Mouse (Mus musculus): ENCODE data around the gene Elf1. TPM values are rescaled to one million over a fixed set of nuclear protein-coding genes. Genes with fewer than 3 reads are reported as not detected.
"Not testable (repeated sequence)": the region's sequence is repeated elsewhere in the genome, so short reads cannot be mapped to it uniquely, and the experiment has no call there.

Elf1 gene
- total RNA-seq, 2 experiments from 2014 or later: 8.7 to 11.3 TPM

DNA sequence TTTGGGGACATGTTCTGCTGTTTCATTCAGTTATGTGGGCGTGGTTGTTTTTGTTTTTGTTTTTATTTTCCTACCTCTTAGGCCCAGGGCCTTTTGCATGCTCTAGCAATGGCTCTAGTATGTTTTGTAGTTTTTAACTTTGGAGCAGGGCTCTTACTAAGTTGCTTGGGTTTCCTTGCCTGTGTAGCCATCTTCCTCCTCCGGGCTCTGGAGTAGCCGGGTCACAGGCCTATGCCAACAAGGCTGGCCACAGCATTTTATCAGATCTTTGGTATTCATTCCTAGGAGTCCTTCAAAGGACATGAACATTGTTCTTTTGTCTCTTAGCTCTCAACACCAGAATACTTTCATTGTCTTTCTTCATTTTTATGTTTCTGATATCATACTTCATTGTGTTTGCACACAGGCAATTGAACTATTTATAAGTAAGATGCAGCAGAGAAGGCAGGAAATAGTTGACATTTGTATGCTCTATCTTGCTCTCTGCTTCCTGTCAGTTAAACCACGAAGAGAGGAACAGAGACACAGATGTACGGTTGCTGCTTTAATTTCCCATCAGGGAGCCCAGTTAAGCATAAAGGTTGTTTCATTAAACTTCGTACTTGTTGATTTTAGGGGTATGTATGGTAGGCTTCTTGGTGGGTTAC is 40.6 kb downstream of the Elf1 start:
- no peak for DNase-seq

DNA sequence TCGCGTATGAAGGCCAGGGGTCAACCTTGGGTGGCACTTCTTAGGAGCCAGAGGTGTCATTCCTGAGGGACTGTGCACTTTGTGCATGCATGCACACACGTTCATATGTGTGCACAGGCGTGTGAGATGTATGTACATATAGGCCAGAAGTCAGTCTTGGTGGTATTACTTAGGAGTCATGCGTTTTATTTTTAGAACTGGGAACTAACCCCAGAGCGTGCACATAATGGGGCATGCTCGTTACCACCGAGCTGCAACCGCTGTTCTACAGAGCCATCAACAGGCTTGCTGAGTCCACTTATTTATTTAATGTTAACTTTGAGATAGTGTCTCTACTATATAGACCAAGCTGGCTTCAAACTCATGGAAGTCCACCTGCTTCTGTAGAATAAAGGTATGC is 41.4 kb downstream of the Elf1 start:
- no peak for DNase-seq

DNA sequence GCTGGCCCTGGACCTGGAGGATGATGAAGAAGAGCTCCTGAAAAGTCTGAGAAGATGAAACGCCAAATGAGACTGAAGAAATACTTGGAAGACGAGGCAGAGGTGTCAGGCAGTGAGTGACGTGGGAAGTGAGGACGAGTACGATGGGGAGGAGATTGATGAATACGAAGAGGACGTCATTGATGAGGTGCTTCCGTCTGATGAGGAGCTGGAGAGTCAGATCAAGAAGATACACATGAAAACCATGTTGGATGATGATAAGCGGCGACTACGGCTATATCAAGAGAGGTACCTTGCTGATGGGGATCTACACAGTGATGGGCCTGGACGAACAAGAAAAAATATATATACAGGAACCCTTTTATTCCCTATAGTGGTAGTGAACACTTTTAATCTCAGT is 45.1 kb downstream of the Elf1 start:
- DNase-seq: not testable (repeated sequence)

DNA sequence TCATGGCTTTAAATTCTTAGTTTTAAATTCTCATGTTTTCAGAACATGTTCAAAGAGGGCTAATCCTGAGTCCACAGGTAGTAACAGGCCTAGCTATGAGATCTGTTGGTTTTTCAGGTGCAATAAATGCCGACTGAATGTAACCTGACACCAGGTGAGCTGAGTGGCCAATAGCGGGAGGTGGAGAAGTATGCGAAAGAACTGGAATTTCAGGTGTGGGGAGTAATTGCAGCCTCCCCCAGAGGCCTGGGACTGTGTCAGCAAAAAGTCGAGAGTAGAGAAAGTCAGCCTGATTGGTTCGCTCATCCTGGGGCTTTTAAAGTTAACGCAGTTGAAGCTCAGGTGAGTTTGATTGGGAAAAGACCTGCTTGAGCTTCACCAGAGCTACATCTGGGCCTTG is 46.7 kb downstream of the Elf1 start:
- DNase-seq: no peak

DNA sequence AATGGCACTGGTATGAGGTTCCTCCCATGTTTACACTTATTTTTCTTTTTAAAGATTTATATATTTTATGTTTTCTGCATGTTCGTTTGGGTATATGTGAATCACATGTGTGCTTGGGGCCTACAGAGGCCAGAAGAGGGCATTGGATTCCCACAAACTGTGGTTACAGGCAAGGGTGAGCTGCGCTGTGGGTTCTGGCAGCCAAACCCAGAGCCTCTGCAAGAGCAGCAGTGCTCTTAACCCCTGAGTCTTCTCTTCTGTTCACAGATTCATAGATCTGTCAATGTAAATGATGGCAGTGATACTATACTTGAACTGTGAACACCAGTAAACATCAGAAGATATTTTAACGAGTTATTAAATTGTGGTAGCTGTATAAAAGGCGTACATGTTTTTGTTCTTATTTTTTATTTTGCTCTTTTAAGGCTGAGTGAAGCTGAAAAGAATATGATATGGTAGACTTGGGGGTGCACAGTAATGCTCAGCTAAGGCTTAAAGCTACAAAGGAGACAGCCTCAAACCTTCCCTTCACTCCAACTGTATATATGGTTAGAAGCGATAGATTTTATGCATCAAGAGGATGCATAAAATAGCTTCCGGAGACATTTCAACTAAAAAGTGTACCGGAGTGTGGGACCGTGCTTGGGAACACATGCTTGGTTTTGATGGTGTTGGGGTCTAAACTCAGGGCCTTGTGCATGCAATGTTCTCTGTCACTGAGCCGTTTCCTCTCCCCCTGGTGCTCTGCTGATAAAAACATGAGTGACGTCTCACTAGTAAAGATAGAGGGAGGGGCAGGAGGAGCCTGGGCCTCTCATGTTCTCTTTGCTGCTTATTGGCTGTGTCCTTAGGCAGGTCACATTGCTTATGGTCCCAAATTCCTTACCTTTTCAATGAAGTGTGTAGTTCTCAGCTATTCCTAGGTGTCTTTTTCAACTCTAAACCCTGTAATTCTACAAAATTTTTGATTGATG is 48.9 kb downstream of the Elf1 start:
- no peak for DNase-seq

DNA sequence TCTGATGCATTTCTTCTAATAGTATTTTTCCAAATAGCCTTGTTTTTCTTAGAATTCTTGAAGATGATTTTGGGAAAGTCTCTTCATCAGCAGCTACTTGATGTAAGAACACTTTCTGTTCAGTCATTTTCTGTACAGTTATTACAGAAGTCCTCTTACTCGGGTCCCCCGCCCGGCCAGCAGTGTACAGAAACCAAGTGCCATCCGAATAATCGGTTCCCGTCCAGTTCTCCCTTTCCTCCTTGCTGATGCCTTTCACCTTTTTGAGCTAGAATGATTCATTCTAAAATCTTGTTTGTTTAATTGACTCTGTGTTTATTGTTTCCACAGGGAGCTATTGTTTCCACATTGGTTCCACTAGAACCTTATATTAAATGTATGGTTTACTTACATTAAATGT is 49.8 kb downstream of the Elf1 start:
- no peak for DNase-seq

DNA sequence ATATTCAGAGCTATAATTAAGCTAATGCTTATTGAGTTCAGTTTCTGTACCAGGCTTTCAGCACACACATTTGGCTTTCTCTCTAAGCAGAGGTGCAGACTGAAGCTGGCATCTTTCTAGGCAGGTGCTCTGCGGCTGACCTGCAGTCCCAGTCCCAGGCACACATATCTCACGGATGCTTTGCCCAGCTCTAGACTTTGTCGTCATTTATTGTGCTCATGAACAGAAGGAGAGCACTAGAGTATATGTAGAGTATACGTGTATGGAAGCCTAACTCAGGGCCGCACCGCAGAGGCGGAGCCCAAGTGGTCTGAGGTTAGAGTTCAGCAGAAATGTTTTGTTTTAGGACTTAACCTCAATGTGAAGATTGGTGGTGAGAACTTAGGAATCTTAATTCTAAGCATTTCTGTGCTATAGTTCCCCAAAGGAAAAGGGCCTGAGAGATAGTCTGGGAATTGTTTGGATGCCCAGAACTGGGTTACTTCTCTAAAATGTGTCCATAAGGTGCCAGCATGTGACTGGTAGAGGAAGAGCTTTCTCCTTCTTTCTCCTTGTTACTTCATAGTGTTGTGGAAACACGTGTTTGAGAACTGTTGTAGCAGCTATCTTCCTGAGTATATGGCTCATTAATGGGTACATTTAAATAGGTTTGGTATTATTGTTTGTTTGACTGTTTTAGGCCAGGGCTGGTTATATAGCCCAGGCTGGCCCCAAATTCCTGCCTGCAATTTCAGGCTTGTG is 51.2 kb downstream of the Elf1 start:
- no peak for DNase-seq

DNA sequence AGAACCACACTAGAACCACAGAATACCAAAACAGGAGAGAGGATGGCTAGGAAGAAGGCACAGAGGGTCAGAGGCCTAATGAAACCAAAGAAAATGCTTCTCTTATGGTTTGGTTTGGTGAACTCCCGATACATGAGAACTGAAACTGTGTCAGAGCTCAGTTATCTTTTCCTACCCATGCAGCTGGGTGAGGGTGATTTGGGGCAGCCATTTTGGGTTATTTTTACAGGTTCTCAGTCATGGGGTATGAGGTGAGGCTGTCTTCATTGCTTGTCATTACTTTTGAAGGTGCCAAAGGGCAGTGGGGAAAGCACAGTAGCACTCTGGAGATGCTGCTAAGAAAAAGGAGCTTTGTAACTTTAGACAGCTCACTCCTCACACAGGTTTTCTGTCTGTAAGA is 52.4 kb downstream of the Elf1 start:
- no peak for DNase-seq

DNA sequence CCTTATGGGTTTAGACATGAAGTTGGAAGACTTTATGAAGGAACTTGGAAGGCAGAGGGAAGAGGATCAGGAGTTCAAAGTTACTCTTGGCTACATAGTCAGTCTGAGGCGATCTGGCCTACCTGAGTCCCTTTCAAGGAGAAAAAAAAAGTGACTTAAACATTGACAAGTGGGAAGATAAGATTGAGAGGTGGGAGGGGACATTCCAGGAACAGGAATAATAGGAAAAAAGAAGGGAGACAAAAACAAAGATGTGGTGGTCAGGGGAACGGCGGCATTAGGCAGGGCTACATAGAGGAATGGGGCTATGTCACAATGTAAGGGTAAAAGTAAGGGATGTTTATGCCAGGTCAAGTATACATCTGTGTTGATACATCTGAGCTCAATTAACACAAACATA is 53.2 kb downstream of the Elf1 start:
- DNase-seq: no peak

DNA sequence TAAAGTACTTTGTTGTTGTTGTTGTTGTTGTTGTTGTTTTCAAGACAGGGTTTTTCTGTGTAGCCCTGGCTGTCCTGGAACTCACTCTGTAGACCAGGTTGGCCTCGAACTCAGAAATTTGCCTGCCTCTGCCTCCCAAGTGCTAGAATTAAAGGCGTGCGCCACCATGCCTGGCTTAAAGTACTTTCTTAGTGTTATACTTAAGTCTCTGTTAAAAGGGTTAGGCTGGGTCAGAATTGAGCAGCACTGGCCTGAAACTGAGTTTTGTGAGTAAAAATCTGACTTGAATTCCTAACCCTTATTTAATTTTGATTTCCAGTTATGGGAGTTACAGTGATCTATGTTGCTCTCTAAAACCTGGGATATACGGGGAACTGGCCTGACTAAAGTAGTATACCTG is 53.7 kb downstream of the Elf1 start:
- DNase-seq: not testable (repeated sequence)

DNA sequence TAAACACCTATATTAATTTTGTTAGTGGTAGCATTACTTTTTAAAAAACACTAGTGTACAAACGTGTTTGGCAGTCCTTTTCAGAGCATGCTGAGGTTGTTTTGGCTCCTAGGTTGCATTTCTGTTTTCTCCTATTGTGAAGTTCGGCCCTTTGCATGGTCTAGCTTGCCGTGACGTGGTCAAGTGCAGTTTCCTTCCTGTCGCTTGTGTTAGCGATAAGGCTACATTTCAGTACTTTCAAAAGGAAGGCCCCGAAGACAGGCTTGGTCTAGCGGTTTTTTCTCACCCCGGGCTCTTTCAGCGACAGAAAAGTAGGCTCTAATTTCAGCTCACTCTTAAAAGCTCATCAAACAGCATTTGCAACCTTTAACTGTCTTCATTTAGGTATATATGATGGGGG is 54.3 kb downstream of the Elf1 start:
- DNase-seq: no peak

DNA sequence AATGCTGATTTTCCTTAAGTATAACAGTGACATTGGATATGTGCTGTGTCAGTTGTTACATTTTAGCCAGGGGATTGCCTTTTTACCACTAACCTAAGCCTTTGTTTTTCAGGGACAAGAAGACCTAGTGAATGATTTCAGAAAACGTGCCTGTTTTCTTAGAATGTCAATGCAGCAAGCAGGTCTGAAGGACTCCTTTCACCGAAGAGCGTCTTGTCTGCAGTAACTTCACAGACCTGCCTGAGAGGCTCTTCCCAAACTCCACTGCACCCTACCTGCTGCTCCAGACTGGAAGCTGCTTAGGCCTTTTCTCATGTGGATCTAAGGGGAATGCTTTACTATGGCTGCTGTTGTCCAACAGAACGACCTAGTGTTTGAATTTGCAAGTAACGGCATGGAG is 55.0 kb downstream of the Elf1 start:
- DNase-seq: no peak

DNA sequence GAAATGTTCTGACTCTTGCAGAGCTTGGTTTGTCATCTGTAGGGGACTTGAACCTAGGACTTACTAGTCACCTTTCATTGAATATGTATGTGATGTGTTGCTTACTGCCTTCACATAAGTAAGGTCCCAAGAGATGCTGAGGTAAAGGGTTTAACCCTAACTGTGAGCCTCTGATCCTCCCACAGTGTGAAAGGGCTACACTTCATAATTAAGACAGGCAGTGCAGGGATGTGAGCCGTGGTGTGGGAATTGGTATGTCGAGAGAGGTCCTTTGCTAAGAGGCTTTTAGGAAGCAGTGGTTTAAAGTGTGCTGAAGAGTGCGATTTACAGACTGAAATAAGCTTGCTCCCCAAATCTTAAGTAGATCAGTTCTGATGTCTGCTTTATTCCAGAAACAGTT is 55.8 kb downstream of the Elf1 start:
- no peak for DNase-seq

DNA sequence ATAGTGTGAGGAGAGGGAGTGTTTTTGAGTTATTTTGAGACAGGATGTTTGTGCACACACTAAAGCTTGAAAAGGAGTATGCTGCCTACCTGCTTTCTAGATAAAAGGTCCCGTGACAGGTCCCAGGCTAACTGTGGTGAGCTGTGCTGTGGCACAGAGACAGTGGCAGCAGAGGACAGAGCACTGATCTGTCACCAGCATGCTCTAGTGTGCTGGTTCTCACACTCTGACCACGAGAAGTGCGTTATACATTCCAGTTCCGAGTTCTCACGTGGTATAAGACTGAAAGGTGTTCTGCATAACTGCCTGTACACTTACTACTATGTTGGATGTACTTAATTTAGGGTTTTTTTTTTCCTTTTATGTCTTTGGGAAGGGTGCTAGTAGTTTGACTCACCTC is 56.5 kb downstream of the Elf1 start:
- no peak for DNase-seq

DNA sequence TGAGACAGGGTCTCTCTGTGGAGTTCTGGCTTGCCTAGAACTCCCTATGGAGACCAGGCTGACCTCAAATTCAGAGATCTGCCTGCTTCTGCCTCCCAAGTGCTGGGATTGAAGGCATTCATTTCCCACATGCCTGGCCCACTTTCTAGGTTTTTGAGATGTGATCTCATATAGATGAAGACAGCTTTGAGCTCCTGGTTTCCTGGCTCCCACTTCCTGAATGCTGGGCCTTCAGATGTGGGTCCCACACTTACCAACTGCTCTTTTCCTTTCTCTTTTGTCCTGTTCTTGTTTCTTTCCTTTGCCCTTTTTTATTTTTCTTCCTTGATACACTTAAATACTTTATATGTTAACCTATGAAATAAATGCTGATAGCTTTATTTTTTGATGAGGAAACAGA is 56.9 kb downstream of the Elf1 start:
- no peak for DNase-seq

DNA sequence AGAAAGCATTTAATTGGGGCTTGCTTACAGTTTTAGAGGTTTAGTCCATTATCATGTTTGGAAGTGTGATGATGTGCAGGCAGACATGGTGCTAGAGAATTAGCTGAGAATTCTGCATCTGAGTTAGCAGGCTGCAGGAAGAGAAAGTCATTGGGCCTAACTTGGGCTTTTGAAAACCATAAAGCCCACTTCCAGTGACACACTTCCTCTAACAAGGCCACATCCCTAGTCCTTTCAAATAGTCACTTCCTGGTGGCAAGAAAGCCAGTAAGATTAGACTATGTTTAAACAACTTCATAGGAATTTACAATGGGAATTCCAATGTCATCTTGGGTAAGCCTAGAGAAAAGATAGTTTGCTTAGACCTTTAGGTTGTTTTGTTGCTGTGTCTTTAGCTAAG is 60.6 kb downstream of the Elf1 start:
- no peak for DNase-seq

DNA sequence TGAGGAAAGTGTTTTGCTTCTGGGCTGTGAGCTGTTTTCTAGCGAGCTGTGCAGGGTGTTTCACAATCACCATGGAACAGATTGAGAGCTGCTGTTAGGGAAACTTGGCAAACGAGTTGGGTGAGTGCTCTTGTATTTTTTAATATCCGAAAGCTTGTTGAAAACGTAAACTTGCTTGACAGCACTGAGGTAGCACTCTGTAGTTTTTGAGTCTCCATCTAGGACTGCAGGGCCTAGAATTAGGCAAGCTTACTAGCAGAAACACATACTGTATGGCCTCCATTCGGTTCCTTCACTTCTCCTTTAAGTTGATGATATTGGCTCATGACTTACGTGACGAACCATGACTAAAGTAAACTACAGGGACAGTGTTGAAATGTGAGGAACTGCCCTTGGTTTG is 68.3 kb downstream of the Elf1 start:
- DNase-seq: no peak

DNA sequence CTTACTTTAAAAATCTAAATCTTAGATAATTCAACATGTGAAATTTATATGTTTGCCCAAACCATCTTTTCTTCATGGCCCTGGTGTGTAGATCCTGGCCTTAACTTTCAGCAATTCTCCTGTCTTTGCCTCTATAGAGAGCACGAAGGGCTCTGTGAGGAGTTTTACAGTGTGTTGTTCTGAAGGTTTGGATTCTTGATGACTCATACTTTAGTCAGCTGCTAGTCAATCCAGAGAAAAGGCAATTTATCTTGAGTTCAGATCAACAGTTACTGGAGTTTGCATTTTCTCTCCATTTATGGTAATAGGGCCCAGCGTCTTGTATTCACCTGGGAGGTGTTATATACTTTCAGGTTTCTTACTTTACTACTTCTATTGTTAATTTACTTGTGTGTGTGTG is 70.9 kb downstream of the Elf1 start:
- DNase-seq: no peak

DNA sequence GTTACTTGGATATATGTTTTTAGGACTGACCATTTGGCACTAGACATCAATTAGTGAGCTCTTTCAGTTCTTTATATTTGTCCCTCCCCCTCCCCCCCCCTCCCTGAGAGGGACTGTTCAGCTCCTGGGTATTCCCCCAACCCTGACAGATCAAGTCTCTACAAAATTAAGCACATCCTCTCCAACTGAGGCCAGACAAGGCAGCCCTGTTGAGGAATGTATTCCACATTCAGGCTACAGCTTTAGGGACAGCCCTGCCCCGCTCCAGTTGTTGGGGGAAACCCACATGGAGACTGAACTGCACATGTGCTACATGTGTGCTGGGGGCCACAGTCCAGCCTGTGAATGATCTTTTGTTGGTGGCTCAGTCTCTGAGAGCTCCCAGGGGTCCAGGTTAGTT is 71.9 kb downstream of the Elf1 start:
- no peak for DNase-seq

DNA sequence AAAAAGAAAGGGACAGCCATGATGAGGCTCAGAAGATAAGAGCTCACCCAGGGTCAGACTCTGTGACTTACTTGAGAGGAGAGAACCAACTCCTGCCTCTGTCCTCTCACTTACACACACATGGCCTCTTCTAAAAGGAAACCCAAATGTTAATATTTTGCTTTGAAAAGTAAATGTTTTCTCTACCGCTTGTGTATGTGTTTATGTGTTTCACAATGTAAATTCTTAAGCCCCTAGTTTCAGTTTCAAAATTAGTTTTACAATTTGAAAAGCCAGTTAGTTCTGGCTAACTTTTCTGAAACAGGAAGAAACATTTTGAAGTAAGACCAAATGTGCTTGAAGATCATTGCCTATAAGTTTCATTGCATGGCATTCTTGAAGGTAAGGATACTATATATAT is 76.8 kb downstream of the Elf1 start:
- no peak for DNase-seq

DNA sequence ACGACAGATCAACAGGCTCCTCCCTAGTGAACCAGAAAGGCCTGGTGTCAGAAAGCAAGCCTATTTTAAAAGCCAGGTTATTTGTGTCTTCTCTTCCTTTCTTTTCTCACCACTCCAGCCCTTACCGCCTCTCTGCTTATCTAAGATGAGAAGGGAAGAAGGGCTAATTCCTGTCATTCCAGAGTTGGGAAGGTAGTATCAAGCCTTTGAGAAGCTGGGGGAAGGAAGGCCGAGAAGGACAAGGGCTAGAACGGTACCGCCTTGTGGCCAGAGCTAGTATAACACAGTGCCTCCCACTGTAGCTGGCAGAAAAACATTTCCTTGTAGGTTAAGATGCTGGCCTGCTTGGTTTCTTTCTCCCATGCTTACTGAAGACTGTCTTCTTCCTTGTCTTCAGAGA is 81.8 kb downstream of the Elf1 start:
- DNase-seq: peak; percentile 36

DNA sequence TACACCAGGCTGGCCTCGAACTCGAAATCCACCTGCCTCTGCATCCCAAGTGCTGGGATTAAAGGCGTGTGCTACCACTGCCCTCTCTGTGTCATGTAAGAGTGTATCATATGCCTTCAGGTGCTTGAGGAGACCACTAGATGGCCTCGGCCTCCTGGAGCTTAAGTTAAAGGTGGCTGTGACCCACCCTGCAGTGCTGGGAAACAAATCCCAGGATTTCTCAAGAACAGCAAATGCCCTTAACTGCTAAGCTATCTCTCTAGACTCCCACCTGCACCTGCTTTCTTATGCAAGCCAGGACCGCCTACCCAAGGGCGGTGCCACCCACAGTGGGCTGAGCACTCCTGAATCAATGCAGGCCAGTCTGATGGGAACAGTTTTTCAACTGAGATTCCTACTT is 83.8 kb downstream of the Elf1 start:
- DNase-seq: no peak
